Mouse (Mus musculus): ENCODE results near the gene Tln1.
"Not testable (repeated sequence)": the region's sequence is repeated elsewhere in the genome, so short reads cannot be mapped to it uniquely, and the experiment has no call there.

Tln1 gene

DNA sequence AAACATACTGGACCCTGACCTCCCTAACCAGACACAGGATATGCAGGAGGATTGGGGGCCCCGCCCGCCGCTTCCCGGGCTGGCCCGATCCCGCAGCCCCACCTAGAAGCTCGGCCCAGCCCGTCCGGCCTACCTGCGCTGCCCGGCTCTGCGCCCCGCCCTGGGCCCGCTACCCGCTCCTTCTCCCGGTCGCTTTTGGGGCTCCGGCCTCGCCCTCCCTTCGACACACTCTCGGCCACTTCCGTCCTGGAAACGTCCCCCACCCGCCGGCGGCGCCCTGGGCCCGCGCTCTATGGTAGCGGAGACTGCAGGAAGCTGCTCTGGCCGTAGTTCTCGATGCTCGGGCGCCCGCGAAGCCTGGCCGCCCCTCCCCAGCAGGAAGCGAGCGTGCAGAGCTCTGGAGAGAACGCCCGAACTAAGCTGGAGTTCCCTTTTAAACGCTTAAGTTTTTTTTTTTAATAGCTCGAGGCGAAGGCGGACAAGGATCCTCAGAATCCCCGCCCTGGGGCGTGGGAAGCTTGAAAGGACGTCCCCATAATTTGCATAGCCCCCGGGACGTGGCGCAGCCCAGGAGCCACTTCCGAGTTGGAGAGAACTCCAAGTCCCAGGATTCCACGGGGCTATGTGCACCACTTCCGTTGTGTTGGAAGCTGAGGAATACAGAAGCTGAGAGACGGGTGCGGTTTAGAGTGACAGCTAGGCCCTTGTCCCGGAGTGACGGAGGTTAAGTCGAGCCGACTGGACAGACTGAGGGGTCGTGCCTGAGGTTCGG, at the start of gene Tln1, which contains the start of gene Creb3:
Gene Tln1, minus strand, starts transcription at position 695 of the 772 bp plus-strand sequence.
Gene Creb3, plus strand, starts transcription at position 336 of the 772 bp plus-strand sequence.
- peak; percentile 94 for DNase-seq (ENCODE audit: low spot score)

- DNase-seq (ENCODE audit: low spot score): no peak
Observed at GRCm38 (mm10) chr4:43604751-43605685, 42.5 kb upstream of the Tln1 start.

- DNase-seq (ENCODE audit: low spot score): no peak
Observed at GRCm38 (mm10) chr4:43604099-43604498, 41.6 kb upstream of the Tln1 start.

GRCm38 (mm10) chr4:43600195-43600934, 37.9 kb upstream of the Tln1 start:
- DNase-seq (ENCODE audit: low spot score): no peak

DNA sequence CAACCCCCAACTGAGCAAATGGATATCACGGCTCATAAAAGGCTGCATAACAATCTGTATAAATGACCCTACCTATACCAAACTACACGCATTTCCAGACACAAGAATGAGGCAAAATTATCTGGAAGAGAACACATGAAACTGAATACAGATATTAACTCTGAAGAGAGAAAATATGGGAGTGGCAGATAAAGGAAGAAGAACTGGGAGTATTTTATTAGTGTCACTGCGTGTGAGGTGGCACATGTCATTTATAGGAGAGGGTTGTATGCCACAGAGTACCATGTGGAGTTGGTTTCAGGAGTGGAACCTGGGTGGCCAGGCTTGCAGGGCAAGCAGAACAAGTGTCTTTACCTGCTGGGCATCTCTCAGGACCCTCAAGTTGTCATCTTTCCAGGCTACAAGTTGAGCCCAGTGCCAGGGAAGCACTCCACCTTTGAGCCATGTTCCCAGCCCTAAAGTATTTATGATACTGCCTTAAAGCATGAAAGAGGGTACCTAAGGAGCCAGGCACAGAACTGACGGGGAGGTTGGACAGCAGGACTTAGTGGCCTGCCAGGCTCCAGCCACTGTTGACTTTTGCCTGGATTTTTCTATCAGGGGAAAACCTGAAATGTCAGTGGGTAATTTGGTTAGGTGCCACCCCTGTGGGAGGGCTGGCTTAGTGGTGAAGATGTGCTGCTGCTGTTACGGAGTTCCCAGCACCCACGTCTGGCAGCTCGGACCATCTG, 36.3 kb upstream of the Tln1 start:
- DNase-seq (ENCODE audit: low spot score): no peak

DNA sequence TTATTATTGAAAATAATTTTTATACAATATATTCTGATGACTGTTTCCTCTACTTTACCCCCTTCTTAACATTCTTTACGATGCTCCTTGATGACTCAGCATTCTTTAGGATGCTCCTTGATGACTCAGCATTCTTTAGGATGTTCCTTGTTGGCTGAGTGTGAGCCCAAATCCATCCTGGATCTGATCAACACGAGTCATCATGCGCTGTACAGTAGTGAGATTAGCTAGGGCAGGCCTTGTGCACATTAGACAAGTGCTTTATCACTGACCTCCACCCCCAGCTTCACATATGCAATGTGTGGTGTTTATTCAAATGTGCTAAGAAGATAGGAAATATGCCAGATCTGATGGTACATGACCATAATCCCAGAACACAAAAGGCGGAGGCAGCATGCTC, 35.7 kb upstream of the Tln1 start:
- no peak for DNase-seq (ENCODE audit: low spot score)

GRCm38 (mm10) chr4:43596597-43596996, 34.1 kb upstream of the Tln1 start:
- DNase-seq (ENCODE audit: low spot score): not testable (repeated sequence)

DNA sequence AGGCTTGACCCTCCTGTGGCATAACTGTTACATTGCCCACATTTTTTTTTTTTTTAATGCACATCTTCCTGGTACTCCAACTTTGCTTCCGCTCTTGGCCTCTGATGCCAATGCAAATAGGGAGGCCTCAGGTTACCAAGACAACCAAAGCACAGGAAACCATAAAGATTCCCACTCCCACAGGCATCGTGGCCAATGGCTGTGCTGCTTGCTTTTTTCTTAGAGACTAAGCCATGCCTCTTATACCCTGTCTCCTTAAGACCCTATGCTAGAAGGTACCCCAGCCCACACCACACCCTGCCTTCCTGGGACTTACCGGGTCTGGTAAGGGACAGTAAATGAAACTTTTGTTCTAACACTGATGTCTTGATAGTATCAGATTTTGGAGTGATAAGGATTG, 31.0 kb upstream of the Tln1 start:
- no peak for DNase-seq (ENCODE audit: low spot score)

GRCm38 (mm10) chr4:43591961-43592360, 29.5 kb upstream of the Tln1 start:
- DNase-seq (ENCODE audit: low spot score): no peak

DNA sequence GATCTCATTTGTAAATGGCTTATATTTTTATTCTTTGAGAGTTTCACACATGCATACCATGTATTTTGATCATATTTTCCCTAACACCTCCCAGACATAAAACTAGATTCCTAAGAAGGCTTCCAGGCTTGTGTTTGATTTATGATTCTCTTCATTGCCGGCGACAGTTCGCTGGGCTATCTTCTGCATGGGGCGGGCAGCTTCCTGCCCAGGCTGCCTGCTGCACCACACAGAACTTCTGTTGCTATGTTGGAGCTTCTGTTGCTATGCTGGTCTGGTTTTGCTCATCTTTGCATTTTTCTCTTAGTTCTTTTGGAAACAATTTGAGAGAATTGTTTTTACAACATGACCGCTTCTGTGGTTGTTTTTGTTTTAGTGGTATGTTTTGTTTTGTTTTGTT, 29.1 kb upstream of the Tln1 start:
- no peak for DNase-seq (ENCODE audit: low spot score)

DNA sequence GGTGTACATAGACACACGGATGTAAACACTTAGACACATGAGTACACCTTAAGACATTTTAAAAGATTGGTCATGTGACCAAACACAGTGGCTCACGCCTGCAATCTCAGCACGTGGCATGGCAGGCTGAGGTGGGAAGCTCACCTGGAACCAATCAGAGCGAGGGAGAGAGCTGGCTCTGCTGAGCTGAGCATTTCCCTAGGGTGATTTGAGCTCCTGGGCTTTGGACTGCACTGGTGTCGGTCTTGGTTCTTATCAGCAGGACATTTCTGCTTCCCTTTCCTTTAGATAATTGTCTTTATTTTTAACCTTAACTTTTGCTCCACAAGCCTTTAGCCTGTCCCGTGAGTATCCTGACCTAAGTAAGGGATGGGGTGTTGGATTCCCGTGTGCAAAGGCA, 25.2 kb upstream of the Tln1 start:
- DNase-seq (ENCODE audit: low spot score): no peak

GRCm38 (mm10) chr4:43586411-43586810, 23.9 kb upstream of the Tln1 start:
- no peak for DNase-seq (ENCODE audit: low spot score)

DNA sequence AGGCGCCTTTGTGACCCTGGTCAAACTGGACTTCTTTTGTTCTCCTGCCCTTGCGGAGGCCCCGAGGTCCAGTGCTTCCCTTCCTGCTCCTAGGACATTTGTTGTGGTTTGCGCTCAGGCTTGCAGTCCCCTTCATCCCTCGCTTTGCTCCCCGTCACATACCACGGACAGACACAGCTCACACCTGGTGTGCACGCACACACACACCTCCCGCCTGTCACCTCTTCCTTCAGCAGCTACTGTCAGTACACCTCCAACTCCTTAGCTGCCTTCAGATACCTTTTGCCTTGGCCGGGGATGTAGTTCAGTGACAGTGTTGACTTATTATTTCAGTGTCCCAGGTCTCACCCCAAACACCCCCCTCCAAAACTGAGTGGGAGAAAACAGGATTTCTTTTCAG, 23.2 kb upstream of the Tln1 start:
- DNase-seq (ENCODE audit: low spot score): no peak

- DNase-seq (ENCODE audit: low spot score): no peak
Observed at GRCm38 (mm10) chr4:43584444-43585416, 22.2 kb upstream of the Tln1 start, which contains the start of gene Msmp. Gene Msmp (minus strand): TSS chr4:43584494.

DNA sequence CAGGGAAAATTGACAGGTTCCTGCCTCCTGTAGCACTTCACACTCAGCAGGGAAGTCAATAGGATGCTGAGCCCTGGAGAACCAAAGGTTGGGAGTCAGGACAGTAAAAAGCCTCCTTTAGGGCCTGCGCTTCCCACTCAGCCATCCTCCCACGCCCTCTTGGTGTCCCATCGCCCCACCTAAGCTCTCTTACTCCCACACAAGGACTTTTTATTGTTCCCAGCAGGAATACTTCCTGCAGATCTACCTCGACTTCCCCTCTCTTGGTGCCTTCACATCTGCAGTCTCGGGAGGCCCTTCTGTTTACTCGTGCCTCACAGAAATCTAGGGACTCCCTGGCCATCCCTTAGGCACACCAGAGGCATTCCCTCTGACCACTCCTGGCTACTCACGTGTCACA, 20.9 kb upstream of the Tln1 start:
- DNase-seq (ENCODE audit: low spot score): no peak

DNA sequence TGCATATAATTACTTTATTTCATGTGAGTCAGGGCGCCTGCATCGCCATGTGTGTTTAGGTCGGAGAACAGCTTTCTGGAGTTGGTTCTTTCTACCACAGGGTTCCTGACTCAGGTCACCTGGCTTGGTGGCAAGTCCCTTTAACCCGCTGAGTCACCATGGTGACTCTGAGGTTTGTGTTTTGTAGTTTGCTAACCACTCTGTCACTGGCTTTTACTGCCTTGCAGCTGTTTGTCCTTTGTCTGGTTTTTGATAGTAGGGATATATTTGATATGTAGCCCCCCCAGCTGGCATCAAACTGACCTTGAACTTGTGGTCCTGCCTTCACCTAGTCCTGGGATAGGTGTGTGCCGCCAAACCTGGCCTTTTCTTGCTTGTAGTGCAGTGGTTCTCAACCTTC, 19.8 kb upstream of the Tln1 start:
- DNase-seq (ENCODE audit: low spot score): no peak

DNA sequence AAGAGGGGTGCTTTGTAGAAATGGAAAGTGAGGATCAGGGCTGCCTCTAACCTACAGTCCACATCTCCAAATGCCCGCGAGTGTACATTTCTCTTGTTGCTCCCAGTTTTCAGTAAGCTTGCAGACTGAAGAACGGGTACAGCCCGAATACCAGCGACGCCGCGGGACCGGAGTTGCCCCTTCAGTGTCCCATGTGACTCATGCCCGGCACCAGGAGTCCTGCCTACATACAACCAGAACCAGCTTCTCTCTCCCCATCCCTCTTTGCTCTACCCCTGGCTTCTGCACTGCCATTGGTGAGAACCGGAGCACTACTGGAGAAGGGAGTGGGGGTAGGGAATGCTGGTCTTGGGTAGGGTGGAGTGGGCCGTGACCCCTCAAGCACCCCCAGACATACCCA, 18.9 kb upstream of the Tln1 start:
- no peak for DNase-seq (ENCODE audit: low spot score)

GRCm38 (mm10) chr4:43580721-43581120, 18.2 kb upstream of the Tln1 start:
- DNase-seq (ENCODE audit: low spot score): no peak

- DNase-seq (ENCODE audit: low spot score): no peak
Observed at GRCm38 (mm10) chr4:43579731-43580130, 17.2 kb upstream of the Tln1 start.

DNA sequence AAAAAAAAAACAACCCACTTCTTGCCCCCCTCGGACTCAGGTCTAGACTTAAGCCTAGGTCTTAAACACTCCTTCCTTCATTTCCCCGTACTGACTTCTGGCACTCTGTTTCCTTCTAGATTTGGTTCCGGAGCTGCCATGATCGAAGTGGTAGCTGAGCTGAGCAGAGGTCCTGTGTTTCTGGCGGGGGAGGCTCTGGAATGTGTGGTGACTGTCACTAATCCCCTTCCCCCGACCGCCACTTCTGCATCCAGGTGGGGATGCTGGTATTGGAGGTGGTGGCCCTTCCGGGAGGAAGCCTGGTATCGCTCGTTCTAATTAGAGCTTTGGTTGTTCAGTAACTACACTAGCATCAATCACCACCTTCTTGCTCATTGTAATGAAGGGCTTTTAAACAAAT, 16.8 kb upstream of the Tln1 start:
- no peak for DNase-seq (ENCODE audit: low spot score)
